Mouse (Mus musculus): ENCODE measurements around the gene Ostm1. TPM values are rescaled to one million over a fixed set of nuclear protein-coding genes. Genes with fewer than 3 reads are reported as not detected.

Ostm1 gene
- polyA plus RNA-seq, 1 experiment = 0.34 TPM

DNA sequence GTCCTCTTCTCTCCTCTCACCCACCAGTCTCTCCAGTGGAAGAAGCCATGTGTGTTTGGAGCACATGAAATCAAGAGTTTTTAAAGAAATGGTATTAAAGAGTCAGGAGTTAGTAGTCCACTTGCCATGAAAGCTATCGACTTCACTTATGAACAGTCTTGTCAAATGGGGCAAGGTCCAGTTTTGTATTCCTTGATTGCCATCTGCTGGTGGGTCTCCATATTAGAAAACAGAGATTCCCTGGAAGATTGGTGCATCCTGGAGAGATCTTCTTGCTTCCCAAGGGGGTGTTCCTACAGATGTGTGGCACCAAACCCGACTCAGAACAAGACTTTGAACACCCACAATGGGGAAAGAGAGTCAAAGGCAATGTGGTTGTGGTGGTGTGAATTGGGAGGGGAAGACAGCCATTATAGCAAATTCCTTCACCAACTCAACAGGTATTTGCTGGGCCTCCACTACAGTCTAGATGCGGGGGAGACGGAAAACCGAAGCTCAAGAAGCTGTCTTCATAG lies 151.0 kb downstream of the Ostm1 start:
- Histone ChIP-seq H3K36me3 (ENCODE audit: control insufficient read depth) (no peaks in the 10 kb centered on the region), H3K9me3 (ENCODE audit: control insufficient read depth, low read length) (peaks cover 2% of the 10 kb centered on the region; the same call in 1 of the 2 replicates), H3K4me1 (ENCODE audit: control insufficient read depth) (no peaks in the 10 kb centered on the region), H3K27me3 (ENCODE audit: control insufficient read depth) (no peaks in the 10 kb centered on the region), H3K4me3 (replicated peaks) (no peak overlapping the region)
- TF ChIP-seq GATA1 (IDR thresholded peaks at IDR 0.05; ENCODE audit: low read length) = no peak
- TF ChIP-seq TAL1 (IDR thresholded peaks at IDR 0.05; ENCODE audit: low read length) = no peak

DNA sequence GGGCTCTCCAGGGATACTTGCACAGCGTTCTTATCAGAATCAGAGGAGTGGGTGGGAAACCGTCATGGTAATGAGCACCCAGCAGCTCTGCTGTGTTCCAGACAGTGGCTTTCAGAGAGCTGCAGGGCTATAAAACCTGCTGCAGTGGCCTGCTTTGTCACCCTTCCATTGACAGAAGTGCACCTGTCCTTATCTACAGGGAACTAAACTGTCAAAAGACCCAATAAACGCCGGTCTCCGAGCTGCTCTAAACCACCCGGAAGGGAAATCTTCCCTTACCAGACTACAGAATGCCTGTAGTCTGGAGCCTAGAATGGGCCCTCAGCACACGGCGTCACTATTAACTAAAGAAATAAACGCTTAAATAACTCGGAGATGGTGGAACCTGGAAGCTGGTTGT lies 168.2 kb downstream of the Ostm1 start:
- Histone ChIP-seq H3K4me1 (ENCODE audit: control insufficient read depth) (no peaks in the 10 kb centered on the region), H3K4me3 (replicated peaks) (no peak overlapping the region)

More for the DNA sequence above, 168.2 kb downstream of the Ostm1 start:
- Histone ChIP-seq H3K36me3 (ENCODE audit: control insufficient read depth) (no peaks in the 10 kb centered on the region), H3K27me3 (ENCODE audit: control insufficient read depth) (peaks cover 5% of the 10 kb centered on the region), H3K9me3 (ENCODE audit: control insufficient read depth, low read length) (no peaks in the 10 kb centered on the region)
- TF ChIP-seq TAL1 (IDR thresholded peaks at IDR 0.05; ENCODE audit: low read length) (no peak), GATA1 (IDR thresholded peaks at IDR 0.05; ENCODE audit: low read length) (no peak)

Other genes with a start within 250 kb of the Ostm1 start
- gene Afg1l, start 105.3 kb upstream of the Ostm1 start, polyA plus RNA-seq (2012) = 0.21 and 0.34 TPM in 2 replicates
- 66.4 and 71.6 TPM in 2 replicates for gene Snx3, start 81.8 kb upstream of the Ostm1 start, polyA plus RNA-seq (2012)
- not detected in 2 replicates for gene Nr2e1, start 190 bp upstream of the Ostm1 start, polyA plus RNA-seq (2012)
- 0.16 and 0.56 TPM in 2 replicates for gene Sec63, start 177.7 kb downstream of the Ostm1 start, polyA plus RNA-seq (2012)